Mouse (Mus musculus) heart, postnatal 0 days (tissue): ENCODE results near the gene Pamr1. TPM values are rescaled to one million over a fixed set of nuclear protein-coding genes. Genes with fewer than 3 reads are reported as not detected.

Source experiments
- ATAC-seq: fragments of 200-750 bp; cut with Nextera tagmentation; 2 replicates; pipeline ENCODE4 v1.8.0; 2017; ENCODE audit warnings: low read depth, moderate number of reproducible peaks, moderate library complexity; ENCODE audit not compliant: insufficient read depth
- DNase-seq: peaks from one replicate; pipeline ENCODE4 v3.0.0-alpha.2; 2016; ENCODE audit warnings: low spot score
- H3K27ac ChIP-seq: fragments of 300-500 bp; sonication (generic); 2 replicates; pipeline ENCODE4 v1.5.1; 2014; ENCODE audit warnings: low read depth, mild to moderate bottlenecking
- H3K27me3 ChIP-seq: fragments of 300-500 bp; sonication (generic); 2 replicates; pipeline ENCODE4 v1.6.1; 2014; ENCODE audit warnings: low read length, mixed read lengths; ENCODE audit not compliant: control insufficient read depth, insufficient read depth
- H3K36me3 ChIP-seq: fragments of 300-500 bp; sonication (generic); replicated peaks from 2 replicates; pipeline ENCODE4 v1.6.1; 2014; ENCODE audit warnings: low read length, mixed read lengths; ENCODE audit not compliant: control insufficient read depth, insufficient read depth
- H3K4me1 ChIP-seq: fragments of 300-500 bp; sonication (generic); 2 replicates; pipeline ENCODE4 v1.6.1; 2014; ENCODE audit warnings: antibody characterized with exemption; ENCODE audit not compliant: control insufficient read depth, insufficient read depth
- H3K4me2 ChIP-seq: fragments of 300-500 bp; sonication (generic); 2 replicates; pipeline ENCODE4 v1.6.1; 2014; ENCODE audit warnings: low read depth, mild to moderate bottlenecking, low read length, moderate library complexity
- H3K4me3 ChIP-seq: fragments of 300-500 bp; sonication (generic); 2 replicates; pipeline ENCODE4 v1.5.1; 2014; ENCODE audit warnings: low read depth, low read length
- H3K9ac ChIP-seq: fragments of 300-500 bp; sonication (generic); replicated peaks from 2 replicates; pipeline ENCODE4 v1.6.1; 2014; ENCODE audit warnings: low read depth, low read length, mixed read lengths
- H3K9me3 ChIP-seq: fragments of 300-500 bp; sonication (generic); replicated peaks from 2 replicates; pipeline ENCODE4 v1.6.1; 2016; ENCODE audit warnings: low read length; ENCODE audit not compliant: control insufficient read depth
- CTCF ChIP-seq: IDR thresholded peaks from 2 replicates; pipeline ENCODE4 v1.5.1; 2016; ENCODE audit warnings: antibody characterized with exemption, control low read depth, low read depth
- EP300 ChIP-seq: IDR thresholded peaks from 2 replicates; pipeline ENCODE4 v1.6.1; 2016; ENCODE audit warnings: antibody characterized with exemption, low read depth
- WGBS: fragments of 180-500 bp; shearing (Covaris S2); extraction: QIAGEN DNeasy Blood & Tissue Kit; methylation state at CpG from one replicate; pipeline ENCODE4 v1.1.7; 2014; 5-methylcytosine and 5-hydroxymethylcytosine counted together
- polyA plus RNA-seq: library from polyadenylated mRNA; unstranded; fragments of >200 nt; fragmentation: Nextera tagmentation; extraction: Ambion mirVana; gene quantifications from 2 replicates; pipeline ENCODE4 v1.2.1, GENCODE M21; 2015
- total RNA-seq: library from RNA; depleted of rRNA; stranded (reverse); fragments of >200 nt; gene quantifications from 2 replicates; pipeline ENCODE4 v1.2.3, GENCODE M21; 2014; ENCODE audit warnings: low replicate concordance

Pamr1 gene
- total and polyA plus RNA-seq, 2 experiments from 2014 or later: 2.7 to 12.1 TPM

GRCm38 (mm10) chr2:102648845-102649500 lies 99.2 kb downstream of the Pamr1 start:
- no peak for ATAC-seq
- WGBS: 80% methylated on average over 10 of the region's 10 CpGs

GRCm38 (mm10) chr2:102650322-102650721 lies 100.5 kb downstream of the Pamr1 start:
- Histone ChIP-seq H3K4me1 (no peaks in the 10 kb centered on the region), H3K9ac (no peak overlapping the region), H3K27me3 (no peaks in the 10 kb centered on the region), H3K4me2 (no peak overlapping the region), H3K27ac (no peak overlapping the region), H3K9me3 (no peaks in the 10 kb centered on the region), H3K36me3 (no peaks in the 10 kb centered on the region), H3K4me3 (no peak overlapping the region)
- DNase-seq: no peak
- TF ChIP-seq EP300: no peak
- no peak for TF ChIP-seq CTCF
- ATAC-seq: no peak
- WGBS: 64% methylated on average over 4 of the region's 4 CpGs

More at GRCm38 (mm10) chr2:102648845-102649500, 99.2 kb downstream of the Pamr1 start:
- Histone ChIP-seq H3K4me3 (no peak overlapping the region), H3K9me3 (no peaks in the 10 kb centered on the region), H3K36me3 (no peaks in the 10 kb centered on the region), H3K4me1 (no peaks in the 10 kb centered on the region), H3K4me2 (no peak overlapping the region), H3K9ac (no peak overlapping the region), H3K27ac (no peak overlapping the region), H3K27me3 (no peaks in the 10 kb centered on the region)
- DNase-seq: no peak
- TF ChIP-seq EP300: no peak
- no peak for TF ChIP-seq CTCF

- Histone ChIP-seq H3K4me2 (no peak overlapping the region), H3K4me1 (peaks cover 3% of the 10 kb centered on the region; the same call in 1 of the 2 replicates), H3K36me3 (no peaks in the 10 kb centered on the region), H3K27me3 (peaks cover 29% of the 10 kb centered on the region), H3K9me3 (no peaks in the 10 kb centered on the region), H3K27ac (no peak overlapping the region), H3K9ac (no peak overlapping the region), H3K4me3 (no peak overlapping the region)
- DNase-seq: no peak
- 70% methylated on average over 8 of the region's 8 CpGs for WGBS
- ATAC-seq: no peak
- no peak for TF ChIP-seq CTCF
- no peak for TF ChIP-seq EP300
Measured at GRCm38 (mm10) chr2:102655966-102656725, 106.3 kb downstream of the Pamr1 start.

- H3K4me2 ChIP-seq: no peak overlapping the region
- ATAC-seq (no peak), DNase-seq (no peak)
- TF ChIP-seq CTCF (no peak), EP300 (no peak)
- no peaks in the 10 kb centered on the region for H3K36me3 ChIP-seq
- H3K4me3 ChIP-seq: no peak overlapping the region
- H3K9ac ChIP-seq: no peak overlapping the region
- peaks cover 3% of the 10 kb centered on the region; the same call in 1 of the 2 replicates for H3K4me1 ChIP-seq
- no peak overlapping the region for H3K27ac ChIP-seq
- H3K9me3 ChIP-seq: no peaks in the 10 kb centered on the region
- peaks cover 38% of the 10 kb centered on the region for H3K27me3 ChIP-seq
- 43% methylated on average over 7 of the region's 7 CpGs for WGBS
Measured at GRCm38 (mm10) chr2:102657726-102658125, 107.9 kb downstream of the Pamr1 start.

GRCm38 (mm10) chr2:102658163-102658660 lies 108.4 kb downstream of the Pamr1 start, which contains the start of gene Slc1a2:
Gene Slc1a2, plus strand, starts transcription at chr2:102658659.
- no peaks in the 10 kb centered on the region for H3K36me3 ChIP-seq
- H3K9me3 ChIP-seq: no peaks in the 10 kb centered on the region
- peak; percentile 31; the same call in 1 of the 2 replicates for ATAC-seq
- H3K4me1 ChIP-seq: peaks cover 3% of the 10 kb centered on the region; the same call in 1 of the 2 replicates
- no peak for DNase-seq
- TF ChIP-seq EP300 (no peak), CTCF (no peak)
- 0 out of 2 replicates have a peak within 1 kb of the TSS, but pooled peaks have one; percentile 23 for H3K9ac ChIP-seq
- H3K27me3 ChIP-seq: peaks cover 38% of the 10 kb centered on the region
- 3% methylated on average over 20 of the region's 20 CpGs for WGBS
- H3K4me3 ChIP-seq: peak within 1 kb of the TSS; percentile 63
- H3K4me2 ChIP-seq: peak within 1 kb of the TSS; percentile 99
- H3K27ac ChIP-seq: no peak within 1 kb of the TSS
